Mouse (Mus musculus): ENCODE data around the gene Osbpl3.

DNA sequence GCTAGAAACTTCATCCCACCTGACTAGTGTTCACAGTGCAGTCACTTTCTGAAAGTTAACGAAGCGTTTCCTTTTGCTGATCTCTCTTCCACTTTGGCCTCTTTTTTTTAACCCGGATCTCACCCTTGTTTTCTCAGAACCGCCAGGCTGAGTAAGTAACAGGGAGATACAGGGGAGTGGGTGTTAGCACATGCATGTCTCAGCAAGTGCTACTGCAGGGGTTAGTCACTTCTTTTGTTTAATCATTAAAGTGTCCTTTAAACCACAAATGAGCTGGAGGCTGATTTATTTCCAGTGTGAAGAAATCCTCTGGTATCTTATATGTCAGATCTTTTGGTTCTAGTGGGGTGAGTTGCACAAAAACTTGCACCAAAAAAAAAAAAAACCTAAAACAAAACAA lies 47.0 kb upstream of the Osbpl3 start:
- TF ChIP-seq CTCF (IDR thresholded peaks at IDR 0.05; ENCODE audit: extremely low read depth, insufficient read depth, low read length) = no peak
- no peak for TF ChIP-seq POLR2A (IDR thresholded peaks at IDR 0.05; ENCODE audit: extremely low read depth, insufficient read depth, low read length)

All from cortical plate, adult 2 months (tissue).